Mouse (Mus musculus) forebrain, embryonic 13.5 days (tissue): ENCODE results near the gene Cdip1. TPM values are rescaled to one million over a fixed set of nuclear protein-coding genes. Genes with fewer than 3 reads are reported as not detected.

Experiments used
- ATAC-seq: fragments of 200-750 bp; cut with Nextera tagmentation; 2 replicates; pipeline ENCODE4 v1.8.0; 2017
- H3K27ac ChIP-seq: fragments of 300-500 bp; sonication (generic); 2 replicates; pipeline ENCODE4 v1.5.1; 2015; ENCODE audit warnings: inconsistent platforms, mild to moderate bottlenecking, moderate library complexity
- H3K27me3 ChIP-seq: fragments of 300-500 bp; sonication (generic); 2 replicates; pipeline ENCODE4 v1.6.1; 2015; ENCODE audit warnings: mild to moderate bottlenecking, inconsistent platforms
- H3K36me3 ChIP-seq: fragments of 300-500 bp; sonication (generic); 2 replicates; pipeline ENCODE4 v1.6.1; 2015; ENCODE audit warnings: mild to moderate bottlenecking, inconsistent platforms; ENCODE audit not compliant: poor library complexity, severe bottlenecking
- H3K4me1 ChIP-seq: fragments of 300-500 bp; sonication (generic); 2 replicates; pipeline ENCODE4 v1.6.1; 2015; ENCODE audit warnings: inconsistent platforms
- H3K4me2 ChIP-seq: fragments of 300-500 bp; sonication (generic); 2 replicates; pipeline ENCODE4 v1.6.1; 2015; ENCODE audit warnings: inconsistent platforms, mild to moderate bottlenecking, moderate library complexity
- H3K4me3 ChIP-seq: fragments of 300-500 bp; sonication (generic); 2 replicates; pipeline ENCODE4 v1.5.1; 2015; ENCODE audit warnings: mild to moderate bottlenecking, inconsistent platforms
- H3K9ac ChIP-seq: fragments of 300-500 bp; sonication (generic); 2 replicates; pipeline ENCODE4 v1.6.1; 2015; ENCODE audit warnings: mild to moderate bottlenecking, inconsistent platforms
- H3K9me3 ChIP-seq: fragments of 300-500 bp; sonication (generic); replicated peaks from 2 replicates; pipeline ENCODE4 v1.6.1; 2016; ENCODE audit warnings: inconsistent platforms
- WGBS: fragments of 180-500 bp; shearing (Covaris S2); methylation state at CpG from one replicate; pipeline ENCODE4 v1.1.7; 2015; 5-methylcytosine and 5-hydroxymethylcytosine counted together
- polyA plus RNA-seq: library from polyadenylated mRNA; unstranded; fragments of >200 nt; fragmentation: Nextera tagmentation; extraction: Ambion mirVana; gene quantifications from 2 replicates; pipeline ENCODE4 v1.2.1, GENCODE M21; 2015

The Cdip1 gene
- polyA plus RNA-seq, 1 experiment from 2014 or later: 92.2 TPM

- peak overlapping the region; percentile 89 for H3K9ac ChIP-seq
- H3K9me3 ChIP-seq: no peaks in the 10 kb centered on the region
- peak overlapping the region; percentile 69 for H3K27ac ChIP-seq
- H3K36me3 ChIP-seq: no peaks in the 10 kb centered on the region
- ATAC-seq: peak; percentile 36
- peak overlapping the region; percentile 87 for H3K4me2 ChIP-seq
- H3K4me1 ChIP-seq: peaks cover 13% of the 10 kb centered on the region
- 2% methylated on average over 40 of the region's 40 CpGs for WGBS
- no peaks in the 10 kb centered on the region for H3K27me3 ChIP-seq
- peak overlapping the region; percentile 70 for H3K4me3 ChIP-seq
These were observed 63.5 kb downstream of the Cdip1 start for GRCm38 (mm10) chr16:4726528-4727128.

- Histone ChIP-seq H3K27ac (peak within 1 kb of the TSS; percentile 69), H3K4me2 (peak within 1 kb of the TSS; percentile 87), H3K4me3 (peak within 1 kb of the TSS; percentile 70), H3K9ac (peak within 1 kb of the TSS; percentile 89), H3K4me1 (peaks cover 13% of the 10 kb centered on the region), H3K36me3 (no peaks in the 10 kb centered on the region), H3K27me3 (no peaks in the 10 kb centered on the region), H3K9me3 (no peaks in the 10 kb centered on the region)
- 5% methylated on average over 35 of the region's 35 CpGs for WGBS
- ATAC-seq: peak; percentile 98
These were observed 64.1 kb downstream of the Cdip1 start, which contains the start of gene Hmox2 for GRCm38 (mm10) chr16:4725780-4726527. Gene Hmox2 (plus strand): TSS chr16:4726361.

GRCm38 (mm10) chr16:4725266-4725665 is 64.8 kb downstream of the Cdip1 start:
- 83% methylated on average over 4 of the region's 4 CpGs for WGBS

DNA sequence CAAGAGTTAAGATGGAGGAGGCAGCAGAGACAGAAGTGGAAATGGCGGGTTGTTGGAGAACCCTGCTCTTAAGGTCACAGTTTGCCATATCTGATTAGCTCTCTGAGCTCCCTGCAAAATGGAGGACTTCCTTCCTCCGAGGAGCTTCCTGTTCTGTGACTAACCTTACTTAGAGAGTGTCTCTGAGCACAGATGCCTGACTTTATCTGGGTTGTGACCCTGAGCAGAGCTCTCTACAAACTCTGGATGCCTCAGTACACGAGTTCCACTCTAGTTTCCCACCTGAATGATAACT is 67.2 kb downstream of the Cdip1 start:
- no peaks in the 10 kb centered on the region for H3K27me3 ChIP-seq
- WGBS: 79% methylated on average over 3 of the region's 3 CpGs
- peaks cover 14% of the 10 kb centered on the region for H3K4me1 ChIP-seq

More at GRCm38 (mm10) chr16:4725266-4725665, 64.8 kb downstream of the Cdip1 start:
- Histone ChIP-seq H3K9ac (no peak overlapping the region), H3K27me3 (no peaks in the 10 kb centered on the region), H3K36me3 (no peaks in the 10 kb centered on the region), H3K4me2 (no peak overlapping the region), H3K27ac (no peak overlapping the region), H3K4me3 (no peak overlapping the region), H3K9me3 (no peaks in the 10 kb centered on the region), H3K4me1 (peaks cover 11% of the 10 kb centered on the region)
- ATAC-seq: no peak

GRCm38 (mm10) chr16:4722128-4722914 is 67.8 kb downstream of the Cdip1 start:
- no peak for ATAC-seq
- 64% methylated on average over 7 of the region's 7 CpGs for WGBS
- H3K27ac ChIP-seq: no peak overlapping the region

More for the DNA sequence above, 67.2 kb downstream of the Cdip1 start:
- no peak overlapping the region for H3K27ac ChIP-seq
- H3K9me3 ChIP-seq: no peaks in the 10 kb centered on the region
- H3K9ac ChIP-seq: no peak overlapping the region
- H3K4me3 ChIP-seq: no peak overlapping the region
- no peak for ATAC-seq
- H3K4me2 ChIP-seq: no peak overlapping the region
- no peaks in the 10 kb centered on the region for H3K36me3 ChIP-seq

GRCm38 (mm10) chr16:4718753-4719518 is 71.2 kb downstream of the Cdip1 start, which contains the start of gene Nmral1:
Gene Nmral1 (minus strand): TSS chr16:4719356.
- no peaks in the 10 kb centered on the region for H3K27me3 ChIP-seq
- peak within 1 kb of the TSS; percentile 62 for H3K4me3 ChIP-seq
- peak within 1 kb of the TSS; percentile 81 for H3K9ac ChIP-seq
- peaks cover 8% of the 10 kb centered on the region for H3K4me1 ChIP-seq
- ATAC-seq: peak; percentile 93
- H3K36me3 ChIP-seq: peaks cover 28% of the 10 kb centered on the region
- H3K27ac ChIP-seq: peak within 1 kb of the TSS; percentile 87
- no peaks in the 10 kb centered on the region for H3K9me3 ChIP-seq
- 9% methylated on average over 33 of the region's 33 CpGs for WGBS
- H3K4me2 ChIP-seq: peak within 1 kb of the TSS; percentile 76

More at GRCm38 (mm10) chr16:4722128-4722914, 67.8 kb downstream of the Cdip1 start:
- no peaks in the 10 kb centered on the region for H3K36me3 ChIP-seq
- peaks cover 16% of the 10 kb centered on the region for H3K4me1 ChIP-seq
- H3K9ac ChIP-seq: no peak overlapping the region
- no peak overlapping the region for H3K4me2 ChIP-seq
- no peak overlapping the region for H3K4me3 ChIP-seq
- no peaks in the 10 kb centered on the region for H3K27me3 ChIP-seq
- H3K9me3 ChIP-seq: no peaks in the 10 kb centered on the region

DNA sequence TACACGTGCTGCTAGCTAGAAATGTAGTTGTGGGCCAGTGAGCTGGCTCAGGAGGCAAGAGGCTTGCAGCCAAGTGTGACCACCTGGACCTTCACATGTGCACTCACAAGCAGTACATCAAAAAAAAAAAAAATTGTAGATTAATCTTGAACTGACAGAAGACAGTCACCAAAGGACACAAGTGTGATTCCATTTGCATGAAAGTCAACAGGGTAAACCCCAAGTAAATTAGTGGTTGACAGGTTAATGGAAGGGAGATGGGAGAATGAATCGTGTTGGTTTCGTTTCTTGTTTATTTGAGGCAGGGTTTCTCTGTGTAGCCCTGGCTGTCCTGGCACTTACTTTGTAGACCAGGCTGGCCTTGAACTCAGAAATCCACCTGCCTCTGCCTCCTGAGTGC is 72.2 kb downstream of the Cdip1 start:
- no peak overlapping the region for H3K27ac ChIP-seq
- peaks cover 39% of the 10 kb centered on the region for H3K36me3 ChIP-seq
- no peak for ATAC-seq
- H3K9me3 ChIP-seq: no peaks in the 10 kb centered on the region
- peak overlapping the region; percentile 81 for H3K9ac ChIP-seq
- peaks cover 8% of the 10 kb centered on the region for H3K4me1 ChIP-seq
- H3K4me2 ChIP-seq: peak overlapping the region; percentile 76
- H3K4me3 ChIP-seq: peak overlapping the region; percentile 62
- H3K27me3 ChIP-seq: no peaks in the 10 kb centered on the region
- 53% methylated on average over 3 of the region's 3 CpGs for WGBS

- 95% methylated on average over 17 of the region's 17 CpGs for WGBS
- Histone ChIP-seq H3K4me2 (no peak overlapping the region), H3K9ac (no peak overlapping the region), H3K4me3 (no peak overlapping the region), H3K27me3 (no peaks in the 10 kb centered on the region), H3K27ac (no peak overlapping the region), H3K4me1 (peaks cover 8% of the 10 kb centered on the region), H3K36me3 (peaks cover 76% of the 10 kb centered on the region), H3K9me3 (no peaks in the 10 kb centered on the region)
- no peak for ATAC-seq
These were observed 76.0 kb downstream of the Cdip1 start for GRCm38 (mm10) chr16:4713861-4714710.

GRCm38 (mm10) chr16:4711173-4711572 is 78.9 kb downstream of the Cdip1 start:
- Histone ChIP-seq H3K9ac (no peak overlapping the region), H3K4me2 (no peak overlapping the region), H3K4me3 (no peak overlapping the region), H3K4me1 (no peaks in the 10 kb centered on the region), H3K36me3 (peaks cover 98% of the 10 kb centered on the region), H3K27ac (no peak overlapping the region), H3K27me3 (no peaks in the 10 kb centered on the region), H3K9me3 (no peaks in the 10 kb centered on the region)
- 94% methylated on average over 4 of the region's 4 CpGs for WGBS
- no peak for ATAC-seq

GRCm38 (mm10) chr16:4705541-4705940 is 84.6 kb downstream of the Cdip1 start:
- H3K27ac ChIP-seq: no peak overlapping the region
- H3K4me3 ChIP-seq: no peak overlapping the region
- H3K4me2 ChIP-seq: no peak overlapping the region
- 82% methylated on average over 4 of the region's 4 CpGs for WGBS
- H3K36me3 ChIP-seq: peaks cover 95% of the 10 kb centered on the region
- H3K9ac ChIP-seq: no peak overlapping the region
- H3K4me1 ChIP-seq: no peaks in the 10 kb centered on the region
- H3K9me3 ChIP-seq: no peaks in the 10 kb centered on the region
- no peaks in the 10 kb centered on the region for H3K27me3 ChIP-seq
- ATAC-seq: no peak

GRCm38 (mm10) chr16:4702646-4703045 is 87.4 kb downstream of the Cdip1 start:
- H3K27ac ChIP-seq: no peak overlapping the region
- no peaks in the 10 kb centered on the region for H3K9me3 ChIP-seq
- WGBS: 93% methylated on average over 1 of the region's 1 CpGs
- H3K27me3 ChIP-seq: no peaks in the 10 kb centered on the region
- H3K4me1 ChIP-seq: no peaks in the 10 kb centered on the region
- ATAC-seq: no peak
- H3K4me2 ChIP-seq: no peak overlapping the region
- H3K9ac ChIP-seq: no peak overlapping the region
- H3K36me3 ChIP-seq: peaks cover 96% of the 10 kb centered on the region
- no peak overlapping the region for H3K4me3 ChIP-seq
